Mouse (Mus musculus): ENCODE data around the gene Ptp4a2. TPM values are rescaled to one million over a fixed set of nuclear protein-coding genes. Genes with fewer than 3 reads are reported as not detected.
"Not testable (repeated sequence)": the region's sequence is repeated elsewhere in the genome, so short reads cannot be mapped to it uniquely, and the experiment has no call there.

Gene Ptp4a2
- 100 to 1,000 TPM; 132 to 145 TPM for total RNA-seq (2021)

DNA sequence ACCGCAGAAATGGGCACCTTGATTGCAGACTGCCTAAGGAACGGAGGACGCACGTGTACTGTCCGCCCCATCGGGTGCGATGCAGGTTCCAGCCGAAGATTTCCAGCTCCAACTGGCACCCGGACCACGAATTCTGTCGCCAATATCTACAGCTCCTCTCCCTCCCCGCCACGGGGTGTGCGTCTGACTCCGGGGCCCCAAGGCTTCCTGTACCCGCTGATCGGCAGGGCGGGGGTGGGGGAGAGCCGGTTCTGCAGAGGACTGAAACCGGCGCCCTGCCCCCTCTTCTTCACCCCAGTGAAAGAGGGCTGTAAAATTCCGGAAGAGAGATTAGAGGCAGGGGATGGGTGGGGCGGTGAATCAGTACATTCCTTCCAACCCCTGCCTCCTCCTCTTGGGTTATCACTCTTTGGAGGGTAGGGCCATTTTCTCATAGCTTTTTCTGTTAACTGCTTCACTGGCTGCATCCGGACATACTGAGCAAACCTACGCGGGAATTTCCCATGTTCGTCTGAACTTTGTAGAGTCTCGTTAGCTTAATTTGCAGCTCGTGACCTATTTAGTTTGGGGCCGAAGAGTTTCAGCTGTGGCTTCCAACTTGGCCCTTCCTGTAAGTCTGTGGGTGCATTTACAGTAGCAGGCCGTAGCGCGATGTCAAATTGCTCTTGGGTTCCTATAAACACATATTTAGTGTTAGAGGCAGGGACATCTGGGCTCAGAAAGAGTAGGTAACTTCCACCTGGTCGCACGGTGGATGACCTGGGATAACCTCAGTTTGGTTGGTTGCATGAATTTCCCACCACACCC lies at the start of gene Ptp4a2:
Ptp4a2 (plus strand) TSS at position 422 of the 807 bp plus-strand sequence.
- DNase-seq (ENCODE audit: extremely low spot score in 1 of 2, low spot score in 1 of 2), result peak; percentile 17 to 24

GRCm38 (mm10) chr4:129761606-129762005 lies 49.4 kb upstream of the Ptp4a2 start:
- DNase-seq (ENCODE audit: extremely low spot score in 1 of 2, low spot score in 1 of 2), result no peak

- not testable (repeated sequence) for DNase-seq (ENCODE audit: extremely low spot score in 1 of 2, low spot score in 1 of 2)
Measured at GRCm38 (mm10) chr4:129762496-129762895, 48.5 kb upstream of the Ptp4a2 start.

- no peak for DNase-seq (ENCODE audit: extremely low spot score in 1 of 2, low spot score in 1 of 2)
Measured at GRCm38 (mm10) chr4:129765351-129765750, 45.7 kb upstream of the Ptp4a2 start.

DNA sequence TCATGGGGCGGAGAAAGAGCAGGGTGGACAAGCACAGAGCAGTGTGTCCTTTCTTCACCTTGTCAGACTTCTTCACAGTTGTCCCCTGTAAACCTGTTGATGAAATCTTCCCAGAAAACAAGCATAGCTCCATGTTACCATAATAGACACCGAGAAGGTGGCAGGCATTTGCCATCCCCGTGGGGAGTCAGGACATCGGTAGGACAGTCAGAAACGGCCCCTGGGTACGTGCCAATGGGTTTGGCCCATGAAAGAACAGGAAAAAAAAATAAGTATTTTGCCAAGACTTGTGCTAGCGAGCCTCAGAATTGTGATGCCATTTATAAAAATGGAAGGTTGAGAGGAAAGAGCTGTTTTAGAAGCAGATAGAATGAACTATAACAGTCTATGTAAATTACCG lies 43.2 kb upstream of the Ptp4a2 start:
- no peak for DNase-seq (ENCODE audit: extremely low spot score in 1 of 2, low spot score in 1 of 2)

- not testable (repeated sequence) for DNase-seq (ENCODE audit: extremely low spot score in 1 of 2, low spot score in 1 of 2)
Measured at GRCm38 (mm10) chr4:129768742-129769141, 42.3 kb upstream of the Ptp4a2 start.

DNA sequence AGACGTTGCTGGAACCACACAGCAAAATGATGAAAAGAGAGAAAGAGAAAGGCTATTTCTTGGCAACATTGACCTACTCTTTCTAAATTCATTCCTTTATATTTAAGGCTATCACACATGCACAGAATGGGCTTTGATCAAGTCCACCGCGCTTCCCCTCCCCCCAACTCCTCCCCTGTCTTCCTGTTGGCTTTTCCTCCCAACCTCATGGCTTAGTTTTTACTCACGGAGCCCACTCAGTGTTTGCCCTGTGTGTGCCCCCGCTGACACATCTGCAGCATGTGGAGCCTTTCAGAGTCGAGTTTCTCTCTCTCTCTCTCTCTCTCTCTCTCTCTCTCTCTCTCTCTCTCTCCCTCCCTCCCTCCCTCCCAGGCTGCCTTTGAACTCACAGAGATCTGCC lies 40.4 kb upstream of the Ptp4a2 start:
- no peak for DNase-seq (ENCODE audit: extremely low spot score in 1 of 2, low spot score in 1 of 2)

- DNase-seq (ENCODE audit: extremely low spot score in 1 of 2, low spot score in 1 of 2), result no peak
Measured at GRCm38 (mm10) chr4:129771314-129771671, 39.7 kb upstream of the Ptp4a2 start.

- peak in 1 of 2 experiments; percentile 34 for DNase-seq (ENCODE audit: extremely low spot score in 1 of 2, low spot score in 1 of 2)
Measured at GRCm38 (mm10) chr4:129771672-129772521, 39.1 kb upstream of the Ptp4a2 start.

DNA sequence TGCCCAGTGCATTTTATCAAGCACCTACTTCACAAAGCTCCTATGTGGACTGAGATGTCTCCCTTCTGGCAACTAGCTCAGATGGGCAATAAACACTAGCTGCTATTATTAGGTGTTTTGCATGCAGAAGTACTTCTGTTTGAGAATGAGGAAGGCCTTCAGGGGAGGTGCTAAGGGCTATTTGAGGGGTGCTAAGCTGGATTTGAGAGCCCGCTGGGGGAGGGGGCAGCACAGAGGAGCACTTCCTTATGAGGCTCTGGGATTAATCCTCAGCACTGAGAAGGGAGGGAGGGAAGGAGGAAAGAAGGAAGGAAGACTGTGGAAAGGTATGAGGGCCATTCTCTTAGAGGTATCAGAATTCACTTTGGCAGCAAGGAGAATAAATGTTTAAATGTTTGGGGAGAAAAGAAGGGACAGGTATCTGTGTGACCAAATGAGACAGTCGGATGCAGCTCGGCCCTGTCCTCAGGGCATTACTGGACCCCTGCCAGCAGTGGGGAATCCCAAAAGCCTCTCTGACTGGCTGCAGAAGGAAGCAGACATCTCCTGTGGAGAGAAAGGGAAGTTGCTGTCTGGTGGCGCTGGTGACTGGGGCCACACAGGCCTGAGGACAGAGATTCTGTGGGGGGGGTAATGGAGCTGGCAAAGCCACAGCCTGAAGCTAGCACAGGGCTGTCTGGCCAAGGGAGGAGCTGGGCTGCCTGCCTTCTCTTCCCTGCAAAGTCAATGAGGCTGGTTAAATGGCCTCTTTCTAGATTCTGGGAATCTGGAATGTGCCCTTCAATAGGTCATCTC lies 28.9 kb upstream of the Ptp4a2 start:
- peak in 1 of 2 experiments; percentile 31 for DNase-seq (ENCODE audit: extremely low spot score in 1 of 2, low spot score in 1 of 2)

DNA sequence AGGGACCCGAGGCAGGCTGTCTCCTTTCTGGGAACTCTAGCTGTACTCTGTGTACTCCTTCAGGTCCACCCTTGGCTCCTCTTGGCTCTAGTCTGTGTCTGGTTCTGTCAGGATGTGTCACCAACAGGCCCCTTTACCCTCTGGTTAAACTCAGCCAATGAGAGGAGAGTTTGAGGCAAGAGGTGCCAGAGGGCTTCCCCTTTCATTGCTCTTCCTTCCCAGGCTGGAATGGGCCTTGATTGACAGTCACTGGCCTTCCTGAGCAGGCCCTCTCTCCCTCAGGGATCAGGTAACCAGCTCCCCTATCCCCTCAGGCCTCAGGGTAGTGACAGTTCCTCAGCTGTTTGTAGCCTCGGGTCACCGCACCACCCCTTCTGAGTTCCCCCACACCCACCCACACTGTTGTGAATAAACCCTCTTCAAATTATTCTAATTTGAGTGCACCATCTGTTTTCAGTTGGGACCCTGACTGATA lies 28.1 kb upstream of the Ptp4a2 start:
- DNase-seq (ENCODE audit: extremely low spot score in 1 of 2, low spot score in 1 of 2), result no peak

- DNase-seq (ENCODE audit: extremely low spot score in 1 of 2, low spot score in 1 of 2), result no peak
Measured at GRCm38 (mm10) chr4:129783506-129783905, 27.5 kb upstream of the Ptp4a2 start.

DNA sequence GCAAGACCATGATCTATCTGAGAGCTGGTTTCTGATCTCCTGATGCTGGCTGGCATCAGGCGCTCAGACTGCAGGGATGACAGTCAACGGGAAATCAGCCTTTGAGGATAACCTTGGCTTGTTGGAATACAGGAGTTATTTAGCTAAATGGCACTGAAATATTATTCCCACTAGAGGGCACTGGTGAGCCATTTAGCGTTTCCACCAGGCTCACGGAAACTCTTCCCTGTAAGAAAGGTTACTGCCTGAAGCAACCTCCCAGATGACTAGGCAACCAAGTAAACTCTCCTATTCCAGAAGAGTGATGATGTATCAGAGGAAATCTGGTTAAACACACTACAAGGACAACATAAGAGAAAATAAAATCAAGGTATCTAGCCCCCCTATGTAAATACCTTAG lies 25.8 kb upstream of the Ptp4a2 start:
- peak; percentile 34 to 56 for DNase-seq (ENCODE audit: extremely low spot score in 1 of 2, low spot score in 1 of 2)

DNA sequence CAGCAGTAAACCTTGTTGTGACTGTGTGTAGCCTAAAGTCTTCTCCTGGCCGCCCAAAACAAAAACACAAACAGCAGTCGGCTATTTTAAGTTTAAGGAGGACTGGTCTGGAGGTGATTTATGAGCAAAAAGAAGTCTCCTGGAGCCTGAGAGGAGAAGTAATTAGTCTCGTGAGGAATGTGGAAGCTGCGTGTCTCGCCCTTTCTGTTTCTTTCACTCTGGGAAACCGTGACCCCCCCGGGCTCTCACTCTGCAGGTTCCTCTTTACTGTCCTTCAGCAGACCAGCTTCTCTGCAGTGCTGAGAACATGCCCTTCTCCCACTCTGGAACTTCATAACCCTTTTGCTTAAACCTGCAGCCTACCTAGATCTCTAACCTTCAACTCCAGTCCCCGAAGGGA lies 22.3 kb upstream of the Ptp4a2 start:
- no peak for DNase-seq (ENCODE audit: extremely low spot score in 1 of 2, low spot score in 1 of 2)

- no peak for DNase-seq (ENCODE audit: extremely low spot score in 1 of 2, low spot score in 1 of 2)
Measured at GRCm38 (mm10) chr4:129789635-129790034, 21.4 kb upstream of the Ptp4a2 start.

DNA sequence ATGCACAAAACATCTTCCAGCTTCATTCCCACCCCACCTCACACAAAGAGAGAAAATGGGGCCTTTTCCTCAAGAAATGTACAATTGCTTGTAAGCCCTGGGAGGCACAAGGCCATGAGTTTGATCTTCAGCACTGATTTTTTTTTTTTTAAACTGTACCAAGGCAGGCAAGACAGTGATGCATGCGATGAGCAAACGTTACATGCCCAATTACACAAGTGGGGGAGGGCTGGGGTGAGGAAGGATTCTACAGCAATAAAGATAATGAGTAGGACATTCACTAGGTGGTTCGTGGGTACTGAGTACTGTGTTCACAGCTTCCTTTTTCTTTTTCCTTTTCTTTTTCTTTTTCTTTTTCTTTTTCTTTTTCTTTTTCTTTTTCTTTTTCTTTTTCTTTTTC lies 20.5 kb upstream of the Ptp4a2 start:
- DNase-seq (ENCODE audit: extremely low spot score in 1 of 2, low spot score in 1 of 2), result no peak

DNA sequence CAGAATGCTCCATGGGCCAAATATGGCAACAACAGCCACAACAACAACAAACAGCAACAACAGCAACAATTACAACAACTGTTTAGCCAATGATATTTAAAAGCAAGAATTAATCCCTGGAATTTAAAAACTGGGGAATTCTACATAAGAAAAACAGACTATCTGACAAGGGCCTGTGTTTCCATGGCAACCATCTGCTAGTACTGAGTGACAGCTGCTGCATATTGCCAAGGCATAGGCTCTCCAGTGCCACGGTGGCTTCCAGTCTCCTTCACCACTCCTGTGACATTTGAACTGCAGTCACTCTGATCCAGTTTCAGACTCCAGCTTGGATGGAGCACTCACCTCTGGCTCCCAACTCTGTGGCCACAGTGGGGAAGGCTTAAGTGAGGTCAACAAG lies 19.6 kb upstream of the Ptp4a2 start:
- DNase-seq (ENCODE audit: extremely low spot score in 1 of 2, low spot score in 1 of 2), result peak in 1 of 2 experiments; percentile 16

GRCm38 (mm10) chr4:129792666-129793202 lies 18.3 kb upstream of the Ptp4a2 start:
- no peak for DNase-seq (ENCODE audit: extremely low spot score in 1 of 2, low spot score in 1 of 2)

GRCm38 (mm10) chr4:129793713-129794329 lies 17.2 kb upstream of the Ptp4a2 start:
- no peak for DNase-seq (ENCODE audit: extremely low spot score in 1 of 2, low spot score in 1 of 2)
